Mouse (Mus musculus) T-helper 2 cell (primary cell): ENCODE measurements around the gene Nrn1l.

Experiments used
- in situ Hi-C: fragments of 300-600 bp; cut with MboI, MseI; formaldehyde crosslinking; loops from one replicate; pipeline ENCODE4 v1.15.1; 2025; ENCODE audit warnings: high pct_unique_total_duplicates

The Nrn1l gene

DNA sequence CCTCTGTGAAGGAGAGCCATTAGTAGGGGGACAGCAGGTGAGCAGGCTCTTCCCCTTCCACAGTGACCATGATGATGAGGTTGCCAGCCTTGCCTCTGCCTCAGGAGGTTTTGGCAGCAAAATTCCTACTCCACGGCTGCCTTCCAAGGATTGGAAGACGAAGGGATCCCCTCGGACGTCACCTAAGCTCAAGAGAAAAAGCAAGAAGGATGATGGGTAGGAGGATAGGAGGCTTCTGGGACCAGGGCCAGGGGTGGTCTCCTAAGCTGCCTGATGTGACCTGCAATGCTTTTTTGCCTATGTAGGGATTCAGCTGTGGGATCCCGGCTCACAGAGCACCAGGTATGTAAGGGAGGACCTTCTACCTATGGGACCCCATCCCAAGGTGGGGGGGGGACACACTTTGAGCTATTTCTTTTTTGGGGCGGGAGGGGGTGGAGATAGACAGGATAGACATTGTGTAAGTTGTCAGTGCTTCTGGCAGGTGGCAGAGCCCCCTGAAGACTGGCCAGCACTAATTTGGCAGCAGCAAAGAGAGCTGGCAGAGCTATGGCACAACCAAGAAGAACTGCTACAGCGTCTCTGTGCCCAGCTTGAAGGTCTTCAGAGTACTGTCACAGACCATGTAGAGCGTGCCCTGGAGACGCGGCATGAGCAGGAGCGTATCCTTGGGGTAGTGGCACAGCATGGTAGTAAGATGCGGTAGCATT lies 3.5 kb upstream of the Nrn1l start:
- in situ Hi-C loops, result loop anchor here (5.0 kb wide), 1 partner anchor 37 kb away; no protein-coding TSS in a partner anchor

DNA sequence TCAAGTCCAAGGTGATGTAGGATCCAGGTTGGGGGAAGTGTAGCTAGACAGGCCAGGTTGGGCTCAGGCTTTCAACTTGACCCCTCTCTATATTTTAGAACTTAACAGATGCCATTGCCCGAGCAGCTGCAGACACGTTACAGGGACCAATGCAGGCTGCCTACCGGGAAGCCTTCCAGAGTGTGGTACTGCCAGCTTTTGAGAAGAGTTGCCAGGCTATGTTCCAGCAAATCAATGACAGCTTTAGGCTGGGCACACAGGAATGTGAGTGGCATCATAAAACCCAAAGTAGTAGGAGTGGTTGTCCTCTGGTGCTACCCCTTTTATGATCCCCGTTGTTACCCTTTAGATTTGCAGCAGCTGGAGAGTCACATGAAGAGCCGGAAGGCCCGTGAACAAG lies 2.5 kb upstream of the Nrn1l start:
- in situ Hi-C loops, result loop anchor here (5.0 kb wide), 1 partner anchor 36 kb away; no protein-coding TSS in a partner anchor

DNA sequence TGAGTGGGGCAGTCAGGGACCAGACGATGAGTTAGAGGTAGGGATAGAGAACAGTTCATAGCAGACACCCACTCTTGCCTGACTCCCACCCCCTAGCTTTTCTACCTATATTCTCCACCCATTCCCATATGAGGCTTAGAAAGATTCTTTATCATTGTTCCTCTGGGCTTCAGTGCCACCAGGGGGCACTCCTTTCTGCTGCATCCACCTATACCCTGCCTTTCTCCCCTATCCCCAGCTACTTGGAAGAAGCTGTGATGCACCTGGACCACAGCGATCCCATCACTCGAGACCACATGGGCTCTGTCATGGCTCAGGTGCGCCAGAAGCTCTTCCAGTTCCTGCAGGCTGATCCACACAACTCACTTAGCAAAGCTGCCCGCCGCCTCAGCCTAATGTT lies 935 bp upstream of the Nrn1l start:
- in situ Hi-C loops, result loop anchor here (5.0 kb wide), 1 partner anchor 35 kb away; no protein-coding TSS in a partner anchor

DNA sequence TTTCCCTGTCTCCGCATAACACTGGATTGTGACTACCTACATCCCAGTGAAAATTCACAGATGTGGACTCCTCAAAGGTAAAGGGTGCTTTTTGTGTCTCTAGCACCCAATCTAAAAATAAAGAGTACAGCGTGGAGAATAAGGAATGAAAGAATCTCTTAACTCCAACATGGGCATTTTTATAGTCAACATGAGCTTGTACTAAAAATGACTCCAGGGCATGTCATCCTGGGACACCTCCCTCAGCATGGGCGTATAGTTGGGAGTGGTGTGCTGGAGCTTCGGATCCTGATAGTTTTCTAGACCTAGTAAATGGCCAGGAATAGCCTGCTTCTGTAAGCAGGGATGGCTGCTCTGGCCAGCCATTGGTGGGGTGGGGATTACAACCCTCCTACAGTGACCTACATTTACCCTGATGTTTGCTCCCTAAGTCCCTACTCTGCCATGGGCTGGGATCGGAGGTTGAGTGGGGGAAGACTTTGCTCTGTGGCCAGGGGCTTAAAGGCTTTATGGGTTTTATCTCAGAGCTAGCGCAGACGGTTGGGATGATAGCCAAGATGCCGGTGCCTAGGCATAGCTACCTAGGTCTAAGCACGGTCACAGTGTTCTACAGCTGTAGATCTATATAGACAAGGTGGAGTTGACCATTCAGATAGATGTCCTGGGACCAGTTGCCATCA lies 4.6 kb downstream of the Nrn1l start:
- in situ Hi-C loops, result no loop called here

DNA sequence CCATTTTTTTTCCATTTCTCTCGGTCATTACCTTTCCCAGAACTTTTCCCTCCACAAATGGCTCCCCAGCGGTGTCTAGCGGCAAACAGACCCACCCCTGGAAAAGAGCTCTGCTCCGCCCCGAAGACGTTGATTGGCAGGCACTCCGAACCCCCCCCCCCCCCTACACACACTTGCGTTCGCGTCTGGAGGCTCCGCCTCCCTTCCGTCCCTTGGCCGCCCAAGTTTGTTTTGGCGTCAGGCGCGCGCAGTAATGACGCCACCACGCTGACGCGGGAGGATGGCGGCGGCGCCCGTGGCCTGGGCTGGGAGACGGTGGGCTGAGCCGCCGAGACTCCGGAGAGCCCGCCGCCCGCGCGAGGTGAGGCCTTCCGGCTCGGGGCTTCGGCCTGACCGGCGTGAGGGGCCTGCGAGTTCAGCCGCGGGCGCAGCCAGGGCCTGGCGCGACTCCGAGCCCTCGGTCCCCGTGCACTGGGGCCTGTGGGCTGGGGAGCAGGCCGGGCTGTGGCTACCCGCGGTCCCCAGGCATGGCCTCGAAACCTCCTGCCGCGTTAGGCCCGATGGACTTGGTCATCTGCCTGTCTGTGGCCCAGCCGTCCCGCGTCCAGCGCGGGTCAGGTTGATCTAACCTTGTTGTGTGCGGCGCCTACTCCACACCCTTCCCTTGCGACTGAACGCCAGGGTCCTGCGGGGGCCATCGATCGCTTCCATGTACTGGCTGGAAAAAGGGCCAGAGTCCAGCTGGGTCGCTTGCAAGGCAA lies 7.0 kb downstream of the Nrn1l start, which contains the start of gene Pskh1:
Pskh1 (plus strand) TSS at position 262 of the 761 bp plus-strand sequence.
- in situ Hi-C loops, result no loop called here

DNA sequence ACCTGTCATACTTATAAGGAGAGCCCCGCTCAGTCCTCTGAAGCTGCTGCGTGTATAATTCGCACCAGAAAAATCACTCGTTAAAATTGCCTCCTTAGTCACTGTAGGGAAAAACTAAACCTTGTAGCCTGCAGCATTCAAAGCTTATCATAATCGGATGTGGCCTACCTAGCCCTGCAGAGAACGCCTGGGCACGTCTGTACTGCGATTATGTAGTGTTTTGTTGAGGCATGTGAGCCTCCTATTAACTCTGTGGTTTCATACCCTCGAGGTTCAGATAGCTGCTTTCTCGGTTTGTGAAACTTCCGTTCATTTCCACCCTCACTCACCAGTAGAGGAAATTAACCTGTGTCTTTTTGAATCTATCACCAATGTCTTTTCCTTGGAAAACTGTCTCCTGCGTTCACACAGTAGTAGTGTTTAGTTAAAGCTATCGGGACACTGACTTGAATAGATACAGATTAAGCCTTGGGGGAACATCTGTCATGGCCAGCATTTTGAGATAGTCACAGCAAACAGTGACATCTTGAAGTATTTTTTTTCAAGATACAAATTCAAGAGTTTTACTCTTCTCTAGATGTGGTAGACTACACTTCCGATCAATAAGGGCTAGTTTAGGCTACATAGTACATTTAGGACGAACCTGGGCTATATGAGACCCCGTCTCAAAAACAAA lies 7.7 kb downstream of the Nrn1l start:
- in situ Hi-C loops, result no loop called here

DNA sequence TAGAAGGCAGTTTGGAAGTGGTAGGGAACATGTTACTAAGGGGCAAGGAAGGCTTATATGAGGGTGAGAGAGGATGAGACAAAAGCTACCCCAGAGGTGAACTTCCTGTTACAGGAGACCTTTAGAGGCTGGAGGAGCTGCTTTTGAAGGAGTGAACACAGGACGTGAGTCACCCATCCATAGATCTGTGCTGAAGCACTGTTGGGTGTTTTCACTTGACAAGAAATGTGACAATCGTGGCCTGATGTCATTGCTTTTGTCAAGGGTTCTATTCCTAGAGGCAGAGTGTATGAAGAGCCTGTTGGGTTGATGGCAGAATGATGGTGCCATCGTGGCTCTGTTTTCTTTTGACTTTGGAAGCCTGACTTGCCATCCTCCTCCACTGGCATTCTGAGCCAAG lies 26.0 kb downstream of the Nrn1l start:
- in situ Hi-C loops, result no loop called here

DNA sequence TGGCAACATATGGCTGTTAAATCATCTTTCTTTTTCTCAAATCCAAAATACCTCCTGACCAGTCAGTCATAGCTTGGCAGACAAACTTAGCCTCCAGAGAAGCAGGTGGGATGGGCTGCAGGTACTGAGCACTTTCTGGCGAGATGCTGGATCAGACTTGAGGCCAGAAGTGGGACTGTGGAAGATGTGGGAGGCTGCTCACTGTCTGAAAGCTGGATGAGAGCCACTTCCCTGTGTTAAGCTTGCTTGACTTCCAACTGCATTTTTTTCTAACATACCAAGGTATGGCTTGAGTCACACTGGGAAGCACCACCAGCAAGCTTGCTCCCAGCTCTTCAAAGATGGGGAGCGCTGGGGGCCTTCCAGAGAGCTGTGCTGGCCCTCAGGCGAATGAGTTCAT lies 31.8 kb downstream of the Nrn1l start:
- in situ Hi-C loops, result loop anchor here (5.0 kb wide), 2 partner anchors 33 to 93 kb away; partner anchors contain the start of gene Nrn1l

DNA sequence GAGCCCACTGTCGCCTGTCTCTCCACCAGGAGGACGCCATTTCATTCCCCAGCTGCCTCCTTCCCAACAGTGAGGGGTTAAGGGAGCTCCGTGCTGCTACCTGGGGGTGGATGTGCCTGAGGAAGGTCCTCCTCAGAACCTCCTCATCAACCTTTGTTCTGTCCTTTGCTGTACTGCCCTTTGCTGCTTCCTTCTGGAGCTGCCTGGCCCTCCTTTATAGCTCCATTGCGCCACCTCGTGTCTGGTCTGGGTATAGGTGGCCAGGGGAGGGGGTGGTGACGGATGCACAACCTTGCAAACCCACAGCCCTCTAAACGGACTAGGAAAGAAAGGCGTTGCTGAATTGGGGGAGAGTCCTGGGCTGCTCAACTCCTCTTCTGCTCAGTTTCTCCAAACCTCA lies 37.2 kb downstream of the Nrn1l start:
- in situ Hi-C loops, result loop anchor here (5.0 kb wide), 1 partner anchor 947 kb away; no protein-coding TSS in a partner anchor

DNA sequence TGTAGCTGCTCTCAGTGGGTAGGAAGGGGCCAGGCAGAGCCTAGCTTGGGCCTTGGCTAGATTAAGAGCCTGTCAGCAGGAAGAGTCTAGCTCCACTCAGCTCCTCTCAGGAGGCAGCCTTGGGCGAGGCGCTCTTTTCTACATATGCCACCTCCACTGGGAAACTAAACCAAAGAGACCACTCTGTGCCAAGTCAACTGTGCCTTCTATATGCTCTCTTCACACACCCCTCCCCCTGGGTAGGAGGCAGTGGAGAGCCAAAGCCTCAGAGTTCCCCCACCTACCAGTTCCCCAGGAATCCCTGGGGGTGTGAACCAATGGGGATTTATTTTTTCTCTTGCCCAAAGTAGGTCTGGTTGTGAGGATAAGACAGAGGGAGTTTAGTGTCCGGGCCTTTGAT lies 37.9 kb downstream of the Nrn1l start:
- in situ Hi-C loops, result loop anchor here (5.0 kb wide), 1 partner anchor 946 kb away; no protein-coding TSS in a partner anchor

DNA sequence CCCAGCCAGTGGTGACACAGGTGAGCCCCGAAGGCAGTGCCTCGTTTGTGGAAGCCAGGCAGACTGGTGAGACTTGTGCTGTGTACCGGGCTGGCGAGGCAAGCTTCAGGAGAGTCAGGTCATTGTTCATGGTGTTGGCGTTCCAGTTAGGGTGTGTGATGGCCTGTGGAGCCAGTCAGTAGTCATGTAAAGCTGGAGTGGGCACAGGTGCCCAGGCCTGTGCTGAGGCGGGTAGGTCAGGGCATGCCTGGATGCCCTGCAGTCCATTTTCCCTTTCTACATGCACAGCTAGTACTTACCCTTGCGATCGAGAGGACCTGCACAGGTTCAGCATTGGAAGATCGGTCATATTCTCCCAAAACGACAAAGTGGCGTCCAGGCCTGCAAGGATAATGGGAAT lies 39.2 kb downstream of the Nrn1l start:
- in situ Hi-C loops, result loop anchor here (5.0 kb wide), 1 partner anchor 945 kb away; no protein-coding TSS in a partner anchor

DNA sequence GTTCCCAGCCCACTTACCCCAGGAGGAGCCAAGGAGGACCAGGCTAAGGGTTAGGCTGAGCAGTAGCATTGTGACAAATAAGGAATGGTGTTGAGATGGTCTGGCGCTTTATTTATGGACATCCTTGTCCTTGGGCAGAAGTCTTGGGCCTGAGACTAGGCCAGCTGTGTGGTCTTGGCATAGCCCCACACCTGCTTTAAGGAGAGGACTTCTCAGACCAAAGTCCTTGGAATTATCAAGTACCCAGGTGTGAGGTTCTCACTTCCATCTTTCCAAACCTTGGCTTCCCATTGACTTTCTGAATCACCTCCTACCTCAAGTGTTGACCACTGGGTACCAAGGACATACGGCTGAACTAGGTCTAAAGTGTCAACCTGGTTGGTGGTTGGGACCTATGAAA lies 40.4 kb downstream of the Nrn1l start, which contains the start of gene Ctrl:
Ctrl (minus strand) TSS at position 101 of the 400 bp plus-strand sequence.
- in situ Hi-C loops, result loop anchor here (5.0 kb wide), 1 partner anchor 944 kb away; no protein-coding TSS in a partner anchor

DNA sequence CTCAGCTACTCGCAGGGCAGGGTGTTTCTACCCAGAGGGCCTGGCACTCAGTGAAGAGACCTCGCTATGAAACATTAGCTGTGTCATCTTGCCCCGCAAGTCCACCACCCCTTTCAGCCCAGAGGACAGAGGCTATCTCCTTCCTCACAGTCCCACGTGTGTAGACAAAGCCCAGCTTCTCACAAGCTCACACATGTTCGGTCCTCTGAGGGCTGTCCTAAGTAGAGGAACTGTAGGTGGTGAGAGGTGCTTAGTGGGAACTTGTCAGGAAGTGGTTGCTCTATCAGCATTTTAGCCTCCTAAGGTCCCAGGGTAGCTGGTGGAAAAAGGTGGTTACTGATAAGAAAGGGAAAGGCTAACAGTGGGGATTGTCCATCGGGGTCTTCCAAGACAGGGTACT lies 41.7 kb downstream of the Nrn1l start:
- in situ Hi-C loops, result loop anchor here (5.0 kb wide), 1 partner anchor 228 kb away; the partner anchor contains the start of genes 4933405L10Rik and Enkd1

DNA sequence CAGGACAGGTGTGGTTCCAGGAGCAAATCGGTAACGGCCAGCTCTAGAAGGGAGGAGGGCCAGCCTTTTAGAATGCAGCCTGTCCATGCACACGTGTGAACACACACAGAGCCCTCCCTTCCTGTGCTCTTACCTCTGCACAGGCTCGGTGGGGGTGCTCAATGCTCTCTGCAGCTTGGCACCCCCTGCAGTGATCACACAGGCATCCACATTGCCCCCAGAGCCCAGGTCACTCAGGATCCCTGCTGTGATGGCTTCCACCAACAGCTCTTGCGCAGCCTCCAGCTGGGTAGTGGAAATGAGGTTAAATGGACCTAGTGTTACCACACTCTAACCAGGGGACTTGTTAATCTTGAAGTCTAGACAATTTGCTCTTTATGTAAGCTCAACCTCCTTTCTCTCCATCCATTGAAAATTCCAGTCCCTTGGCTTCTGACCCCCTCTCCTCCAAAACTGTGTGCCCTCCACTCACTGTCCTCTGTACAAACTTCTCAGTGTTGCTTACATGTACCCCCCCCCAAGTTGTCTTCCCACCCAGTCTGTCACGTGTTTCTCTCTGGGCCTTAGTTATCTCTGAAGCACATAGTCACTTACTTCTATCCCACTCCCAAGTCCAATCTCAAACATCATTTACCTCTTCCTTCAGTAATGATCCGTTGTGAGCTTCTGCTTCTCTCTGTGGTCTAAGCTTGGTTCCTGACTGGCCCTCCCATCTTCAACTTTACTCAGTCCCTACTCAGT lies 42.7 kb downstream of the Nrn1l start:
- in situ Hi-C loops, result loop anchor here (5.0 kb wide), 1 partner anchor 229 kb away; the partner anchor contains the start of genes 4933405L10Rik and Enkd1

DNA sequence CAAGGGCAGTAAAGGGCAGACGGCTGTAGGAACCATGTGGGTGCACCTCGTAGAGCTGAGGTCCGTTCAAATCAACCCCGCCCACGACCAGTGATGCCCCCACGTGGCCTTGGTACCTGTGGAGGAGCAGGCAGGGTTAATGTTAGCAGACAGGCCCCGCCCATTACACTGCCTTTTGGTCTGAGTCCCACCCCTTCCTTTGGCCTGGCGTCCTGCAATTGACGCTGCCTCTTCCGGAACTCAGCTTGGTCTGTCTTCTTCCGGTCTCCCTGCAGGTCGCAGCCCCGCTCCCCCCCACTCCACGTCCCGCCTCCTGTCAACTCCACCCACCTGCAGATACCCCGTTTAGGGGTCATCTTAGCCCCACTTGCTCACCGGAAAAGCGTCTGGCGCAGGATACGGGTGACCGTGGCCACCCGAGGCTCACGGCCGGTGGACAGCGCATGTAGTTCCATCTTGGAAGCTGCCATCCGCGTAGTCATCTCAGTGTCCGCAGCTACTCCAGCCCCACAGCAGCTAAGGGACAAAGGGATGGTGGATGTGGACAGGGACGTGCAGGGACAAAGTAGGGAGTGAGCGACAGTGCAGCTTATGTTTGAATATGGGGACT lies 43.6 kb downstream of the Nrn1l start:
- in situ Hi-C loops, result loop anchor here (5.0 kb wide), 1 partner anchor 230 kb away; the partner anchor contains the start of genes 4933405L10Rik and Enkd1

DNA sequence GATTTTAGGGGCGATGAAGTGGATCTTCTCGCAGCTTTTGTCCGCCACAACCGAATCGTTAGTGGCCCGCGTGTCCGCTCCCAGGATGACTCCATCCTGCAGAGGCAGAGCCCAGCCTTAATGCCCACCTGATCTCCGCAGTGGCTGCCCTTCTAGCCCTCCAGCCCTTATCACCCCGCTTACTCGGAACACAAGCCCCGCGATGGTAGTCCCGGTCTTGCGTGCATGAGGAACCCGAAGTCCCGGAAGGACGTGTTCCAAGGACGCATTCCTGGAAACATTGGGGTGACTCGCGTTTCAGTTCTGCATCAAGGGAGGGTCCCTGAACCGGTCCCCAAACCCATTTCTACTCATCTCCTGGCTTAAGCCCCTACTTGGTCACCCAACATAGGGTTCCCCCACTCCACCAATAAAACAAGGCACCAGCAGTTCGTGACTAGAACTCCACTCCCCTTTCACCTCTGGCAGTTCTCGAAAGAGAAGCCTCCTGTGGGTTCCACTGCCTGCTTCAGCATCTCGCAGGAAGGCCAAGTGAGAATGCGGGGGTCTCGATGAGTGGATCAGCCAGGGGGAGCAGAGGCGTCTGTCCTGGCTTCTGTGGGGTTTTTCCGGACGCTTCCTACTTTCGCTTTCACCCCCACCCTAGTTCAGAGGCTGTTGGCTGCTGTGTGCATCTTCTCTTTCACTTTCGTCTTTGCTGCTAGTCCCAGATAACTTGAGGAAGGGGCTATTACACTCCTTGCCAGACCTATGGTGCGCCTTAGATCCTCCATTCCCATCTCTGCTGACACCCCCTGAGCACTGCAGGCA lies 44.3 kb downstream of the Nrn1l start:
- in situ Hi-C loops, result loop anchor here (5.0 kb wide), 1 partner anchor 230 kb away; the partner anchor contains the start of genes 4933405L10Rik and Enkd1

DNA sequence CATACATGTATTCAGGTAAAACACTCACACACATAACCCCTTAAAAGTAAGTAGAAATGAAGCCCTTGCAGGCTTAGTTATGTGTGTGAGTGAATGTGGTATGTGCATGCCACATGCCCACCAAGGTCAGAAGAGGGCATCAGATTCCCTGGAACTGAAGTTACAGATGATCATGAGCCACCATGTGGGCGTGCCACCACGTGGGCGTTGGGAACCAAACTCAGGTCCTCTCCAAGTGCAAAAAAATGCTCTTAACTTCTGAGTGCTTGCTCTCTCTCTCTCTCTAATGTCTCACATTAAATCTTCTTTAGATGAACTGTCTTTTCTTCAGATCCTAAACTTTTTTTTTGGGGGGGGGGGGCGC lies 44.9 kb downstream of the Nrn1l start, which contains the start of gene Psmb10:
Psmb10 (minus strand) TSS at position 139 of the 364 bp plus-strand sequence.
- in situ Hi-C loops, result loop anchor here (5.0 kb wide), 1 partner anchor 231 kb away; the partner anchor contains the start of genes 4933405L10Rik and Enkd1

DNA sequence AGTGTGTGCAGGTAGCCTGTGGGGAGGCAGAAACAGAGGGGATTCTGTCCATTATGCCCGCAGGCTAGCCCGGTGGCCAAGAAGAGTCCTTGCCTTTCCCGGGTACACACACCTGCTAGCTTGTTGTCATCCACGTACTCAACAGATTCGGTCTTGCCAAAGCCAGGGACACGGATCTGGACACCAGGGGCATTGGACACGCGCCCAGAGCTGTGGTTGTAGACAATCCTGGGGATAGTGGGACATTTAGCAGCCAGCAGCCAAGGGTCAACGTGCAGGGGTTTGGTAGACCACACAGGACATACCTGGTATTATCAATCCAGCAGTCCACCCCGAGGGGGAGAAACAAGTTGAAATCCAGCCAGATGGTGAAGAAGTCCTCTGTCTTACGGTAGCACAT lies 48.7 kb downstream of the Nrn1l start:
- in situ Hi-C loops, result no loop called here

DNA sequence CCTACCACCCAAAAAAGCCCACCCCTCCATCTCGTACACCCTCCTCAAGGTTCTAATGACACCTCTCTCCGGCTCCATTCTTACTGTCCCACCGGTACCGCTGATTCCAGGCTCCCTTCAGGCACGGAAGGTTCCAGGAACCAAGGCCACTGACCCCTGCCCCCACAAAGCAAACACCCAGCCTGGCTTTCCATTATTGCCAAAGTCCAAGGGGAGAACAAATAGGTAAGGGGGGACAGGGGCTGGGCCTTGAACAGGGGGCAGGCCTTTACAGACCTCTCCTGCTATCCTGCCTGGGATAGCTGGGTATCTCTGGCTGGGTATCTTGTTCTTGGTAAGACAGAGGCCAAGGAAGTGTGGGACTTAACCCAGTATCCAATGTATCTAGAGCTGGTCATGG lies 49.2 kb downstream of the Nrn1l start:
- in situ Hi-C loops, result no loop called here
